Mouse (Mus musculus): ENCODE measurements at regions not wholly inside any gene's neighbourhood (a gene's known extent, or its start where the extent isn't known, plus 50 kb on each side); places are given as distances from the start of the nearest gene placed in this dataset.

DNA sequence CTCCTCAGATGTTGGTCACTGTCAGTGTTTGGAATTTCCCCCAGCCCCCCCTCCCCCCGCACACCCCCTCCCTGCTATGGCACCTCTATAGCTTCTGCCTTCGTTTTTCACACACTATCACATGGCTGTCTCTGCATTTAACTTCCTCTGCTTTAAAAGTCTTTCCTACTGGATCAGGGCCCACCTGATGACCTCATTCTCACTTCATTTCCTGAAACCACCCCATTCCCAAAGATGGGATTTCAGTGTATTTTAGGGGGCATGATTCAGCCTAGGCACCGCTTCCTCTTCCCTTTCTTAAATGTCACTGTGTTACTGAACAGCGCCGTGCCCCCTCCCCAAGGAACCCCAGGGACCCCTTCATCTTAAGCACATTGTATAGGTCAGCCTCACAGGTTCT lies 103.7 kb downstream of the Ndufa10 start:
- 83% methylated on average over 5 of the region's 5 CpGs for WGBS
- no peak overlapping the region for H3K9ac ChIP-seq (ENCODE audit: low read depth, low read length)
- H3K9me3 ChIP-seq (ENCODE audit: control insufficient read depth, low read length) = no peaks in the 10 kb centered on the region
- no peak overlapping the region for H3K4me3 ChIP-seq (ENCODE audit: low read length)
- no peaks in the 10 kb centered on the region for H3K27me3 ChIP-seq (replicated peaks; ENCODE audit: control insufficient read depth, insufficient read depth, low read length)
- no peak overlapping the region for H3K4me2 ChIP-seq (ENCODE audit: low read depth, low read length)
- peaks cover 8% of the 10 kb centered on the region; the same call in 1 of the 2 replicates for H3K4me1 ChIP-seq (ENCODE audit: control insufficient read depth, insufficient read depth, low read length)
- H3K36me3 ChIP-seq (ENCODE audit: control insufficient read depth, insufficient read depth, low read length) = no peaks in the 10 kb centered on the region
- no peak overlapping the region for H3K27ac ChIP-seq (ENCODE audit: low read length)
- no peak for ATAC-seq

DNA sequence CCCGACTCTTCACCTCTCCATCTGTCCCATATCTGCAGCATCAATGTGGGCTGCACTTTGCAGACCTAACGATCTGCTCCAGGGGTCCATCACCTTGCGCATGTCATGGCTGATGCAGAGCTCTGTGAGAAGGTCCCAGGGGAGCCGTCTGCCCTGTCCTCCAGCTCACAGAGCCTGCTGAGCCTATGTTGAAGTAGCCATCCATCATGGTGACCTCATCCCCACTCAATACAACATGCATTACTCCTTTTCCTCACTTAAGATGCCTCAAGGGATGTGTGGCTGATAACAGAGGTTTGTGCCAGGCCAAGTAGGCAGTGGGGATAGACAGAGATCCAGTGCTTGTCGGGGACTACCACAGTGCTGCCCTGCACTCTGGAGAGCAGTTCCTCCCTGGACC lies 107.4 kb downstream of the Ndufa10 start:
- H3K4me2 ChIP-seq (ENCODE audit: low read depth, low read length) = no peak overlapping the region
- H3K4me1 ChIP-seq (ENCODE audit: control insufficient read depth, insufficient read depth, low read length) = peaks cover 2% of the 10 kb centered on the region; the same call in 1 of the 2 replicates
- H3K36me3 ChIP-seq (ENCODE audit: control insufficient read depth, insufficient read depth, low read length) = no peaks in the 10 kb centered on the region
- whole genome bisulfite sequencing = 71% methylated on average over 5 of the region's 5 CpGs
- H3K27ac ChIP-seq (ENCODE audit: low read length) = no peak overlapping the region
- H3K9ac ChIP-seq (ENCODE audit: low read depth, low read length) = no peak overlapping the region
- no peak for ATAC-seq
- H3K27me3 ChIP-seq (replicated peaks; ENCODE audit: control insufficient read depth, insufficient read depth, low read length) = no peaks in the 10 kb centered on the region
- H3K9me3 ChIP-seq (ENCODE audit: control insufficient read depth, low read length) = no peaks in the 10 kb centered on the region
- H3K4me3 ChIP-seq (ENCODE audit: low read length) = no peak overlapping the region

DNA sequence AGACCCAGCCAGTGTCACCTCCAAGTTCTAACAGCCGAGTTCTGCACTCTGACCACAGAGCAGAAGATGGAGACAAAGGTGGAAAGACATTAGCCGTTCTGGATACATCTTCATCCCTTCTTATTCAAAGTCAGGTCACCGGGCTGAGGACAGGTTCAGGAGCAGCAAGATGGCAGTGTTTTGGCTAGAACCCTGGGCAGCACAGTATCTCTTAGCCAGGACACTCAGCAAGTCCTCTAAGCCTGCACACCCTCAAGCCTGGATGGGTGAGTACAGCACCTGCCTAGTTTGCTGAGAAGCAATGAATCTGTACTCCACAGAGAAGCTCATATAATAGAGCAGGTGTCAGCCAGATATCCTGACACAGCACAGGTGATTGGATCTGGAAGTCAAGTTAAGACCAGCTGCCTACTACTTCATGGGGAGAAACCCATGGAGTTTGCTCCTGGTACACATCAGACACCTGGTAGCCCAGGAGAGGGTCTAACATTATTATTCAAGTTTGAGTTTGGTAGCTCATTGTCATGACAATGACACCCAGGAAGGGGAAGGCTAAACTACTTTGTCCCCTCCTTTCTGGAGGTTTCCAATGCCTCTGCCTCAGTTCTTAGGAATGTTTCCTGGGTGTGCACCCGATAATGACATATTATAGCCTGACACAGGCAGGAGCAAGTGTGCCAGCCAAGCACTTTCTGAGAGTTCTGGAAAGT lies 108.1 kb downstream of the Ndufa10 start:
- Histone ChIP-seq H3K27ac (ENCODE audit: low read length) (no peak overlapping the region), H3K36me3 (ENCODE audit: control insufficient read depth, insufficient read depth, low read length) (no peaks in the 10 kb centered on the region), H3K27me3 (replicated peaks; ENCODE audit: control insufficient read depth, insufficient read depth, low read length) (no peaks in the 10 kb centered on the region), H3K4me2 (ENCODE audit: low read depth, low read length) (no peak overlapping the region), H3K4me3 (ENCODE audit: low read length) (no peak overlapping the region), H3K9me3 (ENCODE audit: control insufficient read depth, low read length) (no peaks in the 10 kb centered on the region), H3K9ac (ENCODE audit: low read depth, low read length) (no peak overlapping the region), H3K4me1 (ENCODE audit: control insufficient read depth, insufficient read depth, low read length) (no peaks in the 10 kb centered on the region)
- no peak for ATAC-seq
- WGBS = 83% methylated on average over 4 of the region's 4 CpGs

- Histone ChIP-seq H3K4me1 (ENCODE audit: control insufficient read depth, insufficient read depth, low read length) (no peaks in the 10 kb centered on the region), H3K27ac (ENCODE audit: low read length) (no peak overlapping the region), H3K36me3 (ENCODE audit: control insufficient read depth, insufficient read depth, low read length) (no peaks in the 10 kb centered on the region), H3K4me2 (ENCODE audit: low read depth, low read length) (no peak overlapping the region), H3K9me3 (ENCODE audit: control insufficient read depth, low read length) (no peaks in the 10 kb centered on the region), H3K9ac (ENCODE audit: low read depth, low read length) (no peak overlapping the region), H3K27me3 (replicated peaks; ENCODE audit: control insufficient read depth, insufficient read depth, low read length) (no peaks in the 10 kb centered on the region), H3K4me3 (ENCODE audit: low read length) (no peak overlapping the region)
- 86% methylated on average over 7 of the region's 7 CpGs for WGBS
- no peak for ATAC-seq
These were observed 112.0 kb downstream of the Ndufa10 start for GRCm38 (mm10) chr1:92361677-92362076.

- 19% methylated on average over 7 of the region's 7 CpGs for WGBS
- H3K4me2 ChIP-seq (ENCODE audit: low read depth, low read length) = no peak overlapping the region
- H3K4me1 ChIP-seq (ENCODE audit: control insufficient read depth, insufficient read depth, low read length) = no peaks in the 10 kb centered on the region
- H3K36me3 ChIP-seq (ENCODE audit: control insufficient read depth, insufficient read depth, low read length) = no peaks in the 10 kb centered on the region
- no peak overlapping the region for H3K9ac ChIP-seq (ENCODE audit: low read depth, low read length)
- H3K4me3 ChIP-seq (ENCODE audit: low read length) = no peak overlapping the region
- H3K9me3 ChIP-seq (ENCODE audit: control insufficient read depth, low read length) = no peaks in the 10 kb centered on the region
- H3K27me3 ChIP-seq (replicated peaks; ENCODE audit: control insufficient read depth, insufficient read depth, low read length) = no peaks in the 10 kb centered on the region
- no peak overlapping the region for H3K27ac ChIP-seq (ENCODE audit: low read length)
- ATAC-seq = no peak
These were observed 113.4 kb downstream of the Ndufa10 start for GRCm38 (mm10) chr1:92360255-92360654.

DNA sequence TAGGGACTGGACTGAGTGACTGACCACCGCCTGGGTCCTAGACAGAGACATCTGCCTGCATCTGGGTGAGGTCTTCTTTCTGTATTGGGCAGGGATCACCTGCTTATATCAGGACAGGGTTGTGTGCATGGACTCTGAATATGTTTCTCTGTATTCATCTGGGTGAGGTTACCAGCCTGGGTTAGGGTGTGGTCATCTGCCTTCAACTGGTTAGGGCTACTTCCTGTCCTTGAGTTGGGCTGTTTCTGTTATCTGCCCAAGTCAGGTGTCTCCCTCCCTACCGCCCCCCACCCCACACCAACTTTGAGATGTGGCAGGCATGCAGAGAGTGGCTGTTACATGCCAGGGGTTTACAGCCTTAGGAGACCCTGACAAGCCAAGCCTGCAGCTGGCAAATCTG lies 114.2 kb downstream of the Ndufa10 start:
- H3K9ac ChIP-seq (ENCODE audit: low read depth, low read length) = no peak overlapping the region

DNA sequence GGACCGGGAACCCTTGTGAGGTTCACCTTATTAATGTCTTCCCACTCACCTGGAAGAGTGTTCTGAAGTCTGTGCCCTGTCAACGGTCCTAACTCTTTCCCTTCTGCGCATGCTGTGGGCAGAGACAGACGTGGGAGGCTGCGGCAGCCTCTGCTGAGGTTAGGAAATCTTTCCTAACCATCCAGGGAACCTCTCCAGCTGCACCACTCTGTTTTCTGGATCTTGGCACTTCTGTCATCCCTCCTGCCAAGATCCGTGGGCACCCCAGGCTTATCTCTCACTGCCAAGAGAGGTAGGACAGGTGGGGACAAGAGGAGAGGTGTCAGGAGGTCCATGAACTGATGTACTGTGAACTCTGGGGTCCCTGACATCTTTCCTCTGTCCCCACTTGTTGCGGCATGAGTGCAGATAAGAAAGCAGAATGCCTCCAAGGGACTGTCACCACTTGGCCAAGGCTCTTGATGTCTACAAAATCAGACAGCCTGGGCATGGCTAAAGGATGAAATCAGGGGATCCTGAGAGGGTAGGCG lies 114.8 kb downstream of the Ndufa10 start:
- ATAC-seq = no peak

More for the DNA sequence above, 114.2 kb downstream of the Ndufa10 start:
- no peak overlapping the region for H3K4me3 ChIP-seq (ENCODE audit: low read length)
- no peak for ATAC-seq
- H3K4me2 ChIP-seq (ENCODE audit: low read depth, low read length) = no peak overlapping the region
- H3K36me3 ChIP-seq (ENCODE audit: control insufficient read depth, insufficient read depth, low read length) = no peaks in the 10 kb centered on the region
- H3K4me1 ChIP-seq (ENCODE audit: control insufficient read depth, insufficient read depth, low read length) = no peaks in the 10 kb centered on the region
- H3K27ac ChIP-seq (ENCODE audit: low read length) = no peak overlapping the region
- no peaks in the 10 kb centered on the region for H3K9me3 ChIP-seq (ENCODE audit: control insufficient read depth, low read length)
- no peaks in the 10 kb centered on the region for H3K27me3 ChIP-seq (replicated peaks; ENCODE audit: control insufficient read depth, insufficient read depth, low read length)
- WGBS = 81% methylated on average over 2 of the region's 2 CpGs

DNA sequence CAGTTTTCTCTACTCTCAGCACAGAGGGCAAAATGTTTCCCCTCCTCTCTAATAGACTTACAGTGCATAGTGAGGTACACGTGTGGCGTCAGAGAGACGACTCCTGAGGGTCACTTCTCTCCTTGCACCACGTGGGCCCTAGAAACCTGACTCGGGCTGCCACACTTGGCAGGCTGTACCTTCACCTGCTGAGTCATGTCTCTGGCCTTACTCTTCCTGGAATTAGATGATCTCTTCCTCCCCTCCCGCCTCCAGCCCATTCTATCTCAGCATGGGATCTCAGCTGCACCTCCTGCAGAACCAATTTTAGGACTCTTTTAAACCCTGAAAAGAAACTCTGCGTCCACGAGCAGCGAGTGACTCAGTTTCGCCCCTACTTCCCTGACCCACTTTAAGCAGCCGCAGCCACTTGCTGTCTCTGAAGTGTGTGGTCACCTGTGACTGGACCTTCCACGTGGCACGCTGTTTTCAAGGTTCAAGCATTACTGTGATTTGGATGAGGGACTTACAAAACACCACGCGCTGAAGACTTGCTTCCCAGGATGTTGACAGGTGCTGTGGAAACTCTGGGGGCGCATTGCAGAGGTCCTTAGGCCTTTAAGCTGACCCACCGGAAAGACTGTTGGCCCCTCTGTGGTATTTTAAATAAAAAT lies 125.2 kb downstream of the Ndufa10 start:
- H3K27ac ChIP-seq (ENCODE audit: low read length) = no peak overlapping the region
- H3K9ac ChIP-seq (ENCODE audit: low read depth, low read length) = no peak overlapping the region
- no peaks in the 10 kb centered on the region for H3K9me3 ChIP-seq (ENCODE audit: control insufficient read depth, low read length)
- H3K4me2 ChIP-seq (ENCODE audit: low read depth, low read length) = no peak overlapping the region
- no peak overlapping the region for H3K4me3 ChIP-seq (ENCODE audit: low read length)
- H3K36me3 ChIP-seq (ENCODE audit: control insufficient read depth, insufficient read depth, low read length) = no peaks in the 10 kb centered on the region
- no peaks in the 10 kb centered on the region; the same call in 1 of the 2 replicates for H3K27me3 ChIP-seq (replicated peaks; ENCODE audit: control insufficient read depth, insufficient read depth, low read length)
- no peak for ATAC-seq
- 60% methylated on average over 17 of the region's 17 CpGs for WGBS
- no peaks in the 10 kb centered on the region for H3K4me1 ChIP-seq (ENCODE audit: control insufficient read depth, insufficient read depth, low read length)

More for the DNA sequence above, 114.8 kb downstream of the Ndufa10 start:
- Histone ChIP-seq H3K9ac (ENCODE audit: low read depth, low read length) (no peak overlapping the region), H3K9me3 (ENCODE audit: control insufficient read depth, low read length) (no peaks in the 10 kb centered on the region), H3K4me1 (ENCODE audit: control insufficient read depth, insufficient read depth, low read length) (no peaks in the 10 kb centered on the region), H3K36me3 (ENCODE audit: control insufficient read depth, insufficient read depth, low read length) (no peaks in the 10 kb centered on the region), H3K4me3 (ENCODE audit: low read length) (no peak overlapping the region), H3K4me2 (ENCODE audit: low read depth, low read length) (no peak overlapping the region), H3K27ac (ENCODE audit: low read length) (no peak overlapping the region), H3K27me3 (replicated peaks; ENCODE audit: control insufficient read depth, insufficient read depth, low read length) (no peaks in the 10 kb centered on the region)
- WGBS = 84% methylated on average over 8 of the region's 8 CpGs

DNA sequence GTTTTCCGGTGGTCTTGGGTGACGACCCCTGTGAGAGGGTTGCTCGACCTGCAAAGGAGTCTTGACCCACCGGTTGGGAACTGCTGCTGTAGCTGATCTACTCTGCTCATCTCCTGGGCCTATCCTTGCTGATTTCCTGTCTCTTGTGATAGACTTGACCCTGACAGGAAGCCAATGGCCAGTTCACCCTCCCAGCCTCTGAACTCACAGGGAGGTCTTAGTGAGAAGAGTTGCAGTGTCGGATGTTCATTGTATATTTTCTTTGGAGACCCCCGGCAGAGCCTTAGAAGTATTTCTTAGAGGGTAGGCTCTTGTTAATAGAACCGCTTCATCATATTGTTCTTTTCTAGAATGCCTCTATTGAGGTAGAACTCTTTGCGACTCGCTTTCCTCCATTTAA lies 126.0 kb downstream of the Ndufa10 start:
- Histone ChIP-seq H3K4me1 (ENCODE audit: control insufficient read depth, insufficient read depth, low read length) (no peaks in the 10 kb centered on the region), H3K4me2 (ENCODE audit: low read depth, low read length) (no peak overlapping the region), H3K36me3 (ENCODE audit: control insufficient read depth, insufficient read depth, low read length) (no peaks in the 10 kb centered on the region), H3K9me3 (ENCODE audit: control insufficient read depth, low read length) (no peaks in the 10 kb centered on the region), H3K27me3 (replicated peaks; ENCODE audit: control insufficient read depth, insufficient read depth, low read length) (no peaks in the 10 kb centered on the region; the same call in 1 of the 2 replicates), H3K9ac (ENCODE audit: low read depth, low read length) (no peak overlapping the region), H3K27ac (ENCODE audit: low read length) (no peak overlapping the region), H3K4me3 (ENCODE audit: low read length) (no peak overlapping the region)
- WGBS = 82% methylated on average over 9 of the region's 9 CpGs
- no peak for ATAC-seq
